Mouse (Mus musculus) embryonic fibroblast, embryonic 13.5 days (primary cell): ENCODE measurements at regions not wholly inside any gene's neighbourhood (a gene's known extent, or its start where the extent isn't known, plus 50 kb on each side); places are given as distances from the start of the nearest gene placed in this dataset.

Source experiments
- H3K27ac ChIP-seq: 2 replicates; pipeline ENCODE4 v1.5.1; 2012; ENCODE audit warnings: low read length, control low read depth, inconsistent platforms; ENCODE audit not compliant: insufficient read depth
- H3K4me1 ChIP-seq: 2 replicates; pipeline ENCODE4 v1.6.1; 2011; ENCODE audit warnings: low read length; ENCODE audit not compliant: control insufficient read depth, insufficient read depth
- H3K4me3 ChIP-seq: 2 replicates; pipeline ENCODE4 v1.5.1; 2011; ENCODE audit warnings: mild to moderate bottlenecking, control low read depth, low read length; ENCODE audit not compliant: insufficient read depth
- CTCF ChIP-seq: IDR thresholded peaks from 2 replicates; pipeline ENCODE4 v1.5.1; 2011; ENCODE audit warnings: mild to moderate bottlenecking, control low read depth, low read length, moderate library complexity, borderline replicate concordance; ENCODE audit not compliant: insufficient read depth
- POLR2A ChIP-seq: IDR thresholded peaks from 2 replicates; pipeline ENCODE4 v1.6.1; 2011; ENCODE audit warnings: low read depth, mild to moderate bottlenecking, control low read depth, low read length, moderate library complexity

GRCm38 (mm10) chrX:10877856-10878255 lies 163.0 kb downstream of the Mid1ip1 start:
- H3K4me1 ChIP-seq, result no peaks in the 10 kb centered on the region
- TF ChIP-seq CTCF (no peak), POLR2A (no peak)
- H3K4me3 ChIP-seq, result no peak overlapping the region

GRCm38 (mm10) chrX:10878922-10879321 lies 164.1 kb downstream of the Mid1ip1 start:
- no peak overlapping the region for H3K4me3 ChIP-seq
- H3K27ac ChIP-seq, result no peak overlapping the region
- TF ChIP-seq POLR2A (no peak), CTCF (no peak)
- H3K4me1 ChIP-seq, result no peaks in the 10 kb centered on the region

More at GRCm38 (mm10) chrX:10877856-10878255, 163.0 kb downstream of the Mid1ip1 start:
- H3K27ac ChIP-seq, result no peak overlapping the region

- H3K4me3 ChIP-seq, result no peak overlapping the region
- no peak overlapping the region for H3K27ac ChIP-seq
- TF ChIP-seq CTCF (no peak), POLR2A (no peak)
- no peaks in the 10 kb centered on the region for H3K4me1 ChIP-seq
Observed at GRCm38 (mm10) chrX:10883729-10884464, 169.1 kb downstream of the Mid1ip1 start.

GRCm38 (mm10) chrX:10892815-10893214 lies 178.0 kb downstream of the Mid1ip1 start:
- Histone ChIP-seq H3K27ac (no peak overlapping the region), H3K4me3 (no peak overlapping the region), H3K4me1 (no peaks in the 10 kb centered on the region)
- TF ChIP-seq POLR2A (no peak), CTCF (no peak)

- no peak for TF ChIP-seq CTCF
- Histone ChIP-seq H3K4me3 (no peak overlapping the region), H3K4me1 (no peaks in the 10 kb centered on the region), H3K27ac (no peak overlapping the region)
Observed at GRCm38 (mm10) chrX:10896193-10896955, 181.6 kb downstream of the Mid1ip1 start.

- TF ChIP-seq CTCF, result no peak
- TF ChIP-seq POLR2A, result no peak
- Histone ChIP-seq H3K4me1 (no peaks in the 10 kb centered on the region), H3K4me3 (no peak overlapping the region), H3K27ac (no peak overlapping the region)
Observed at GRCm38 (mm10) chrX:10902686-10903085, 187.9 kb downstream of the Mid1ip1 start.

- H3K4me3 ChIP-seq, result no peak overlapping the region
- H3K4me1 ChIP-seq, result no peaks in the 10 kb centered on the region
- H3K27ac ChIP-seq, result no peak overlapping the region
- TF ChIP-seq POLR2A (no peak), CTCF (no peak)
Observed at GRCm38 (mm10) chrX:10904072-10904471, 189.3 kb downstream of the Mid1ip1 start.

- Histone ChIP-seq H3K4me3 (no peak overlapping the region), H3K4me1 (no peaks in the 10 kb centered on the region), H3K27ac (no peak overlapping the region)
- TF ChIP-seq CTCF (no peak), POLR2A (no peak)
Observed at GRCm38 (mm10) chrX:10904889-10905288, 190.1 kb downstream of the Mid1ip1 start.

GRCm38 (mm10) chrX:10911127-10912061 lies 196.6 kb downstream of the Mid1ip1 start:
- Histone ChIP-seq H3K4me1 (no peaks in the 10 kb centered on the region), H3K27ac (no peak overlapping the region), H3K4me3 (no peak overlapping the region)
- TF ChIP-seq POLR2A (no peak), CTCF (no peak)
